Mouse (Mus musculus) hindbrain, embryonic 15.5 days (tissue): ENCODE data around the gene Cox6b2. TPM values are rescaled to one million over a fixed set of nuclear protein-coding genes. Genes with fewer than 3 reads are reported as not detected.

Experiments used
- polyA plus RNA-seq: library from polyadenylated mRNA; unstranded; fragments of >200 nt; fragmentation: Nextera tagmentation; extraction: Ambion mirVana; gene quantifications from 2 replicates; pipeline ENCODE4 v1.2.1, GENCODE M21; 2015

Gene Cox6b2
- polyA plus RNA-seq, 1 experiment from 2014 or later = 28.1 TPM

Other genes starting within 250 kb of the Cox6b2 start
- gene Tnnt1, start 236.7 kb downstream of the Cox6b2 start, polyA plus RNA-seq = 4.0 and 4.6 TPM in 2 replicates
- gene Tnni3, start 228.9 kb downstream of the Cox6b2 start, polyA plus RNA-seq = 2.1 TPM in 2 replicates
- gene Dnaaf3, start 220.6 kb downstream of the Cox6b2 start, polyA plus RNA-seq = 2.8 and 3.6 TPM in 2 replicates
- 99.6 and 117 TPM in 2 replicates for gene Syt5, start 205.6 kb downstream of the Cox6b2 start, polyA plus RNA-seq
- gene Ptprh, start 149.1 kb downstream of the Cox6b2 start, polyA plus RNA-seq = 1.2 and 1.3 TPM in 2 replicates
- gene Tmem86b, start 121.7 kb downstream of the Cox6b2 start, polyA plus RNA-seq = 2.3 and 2.5 TPM in 2 replicates
- gene Ppp6r1, start 94.1 kb downstream of the Cox6b2 start, polyA plus RNA-seq = 10.0 and 10.2 TPM in 2 replicates
- 168 and 171 TPM in 2 replicates for gene Hspbp1, start 68.0 kb downstream of the Cox6b2 start, polyA plus RNA-seq
- 7.1 and 8.7 TPM in 2 replicates for gene Brsk1, start 62.5 kb downstream of the Cox6b2 start, polyA plus RNA-seq
- gene Tmem150b, start 27.8 kb downstream of the Cox6b2 start, polyA plus RNA-seq = 0.12 and 0.27 TPM in 2 replicates
- 57.4 and 61.8 TPM in 2 replicates for gene Kmt5c, start 13.0 kb downstream of the Cox6b2 start, polyA plus RNA-seq
- not detected in 2 replicates for gene Fam71e2, start 18.2 kb upstream of the Cox6b2 start, polyA plus RNA-seq
- gene Il11, start 29.8 kb upstream of the Cox6b2 start, polyA plus RNA-seq = 0.87 and 1.1 TPM in 2 replicates
- gene Tmem190, start 29.8 kb upstream of the Cox6b2 start, polyA plus RNA-seq = not detected in 2 replicates
- 5.9 and 6.3 TPM in 2 replicates for gene Tmem238, start 36.6 kb upstream of the Cox6b2 start, polyA plus RNA-seq
- gene Rpl28, start 39.8 kb upstream of the Cox6b2 start, polyA plus RNA-seq = 212 and 228 TPM in 2 replicates
- gene Ube2s, start 59.5 kb upstream of the Cox6b2 start, polyA plus RNA-seq = 269 and 295 TPM in 2 replicates
- gene Shisa7, start 91.6 kb upstream of the Cox6b2 start, polyA plus RNA-seq = 10.8 and 12.8 TPM in 2 replicates
- gene Isoc2b, start 117.2 kb upstream of the Cox6b2 start, polyA plus RNA-seq = 3.2 and 4.1 TPM in 2 replicates
- gene Isoc2a, start 124.1 kb upstream of the Cox6b2 start, polyA plus RNA-seq = 0.75 and 0.77 TPM in 2 replicates
- 0.45 and 0.47 TPM in 2 replicates for gene Gm36210, start 153.4 kb upstream of the Cox6b2 start, polyA plus RNA-seq
- gene Zfp628, start 162.1 kb upstream of the Cox6b2 start, polyA plus RNA-seq = 3.5 and 4.2 TPM in 2 replicates
- gene Nat14, start 168.9 kb upstream of the Cox6b2 start, polyA plus RNA-seq = 35.3 and 35.8 TPM in 2 replicates
- 1.2 and 1.3 TPM in 2 replicates for gene Ssc5d, start 172.7 kb upstream of the Cox6b2 start, polyA plus RNA-seq
- 0.12 and 0.18 TPM in 2 replicates for gene Sbk2, start 211.3 kb upstream of the Cox6b2 start, polyA plus RNA-seq
- gene Sbk3, start 218.1 kb upstream of the Cox6b2 start, polyA plus RNA-seq = 0.49 and 0.62 TPM in 2 replicates
- 60.3 and 66.8 TPM in 2 replicates for gene Zfp579, start 243.1 kb upstream of the Cox6b2 start, polyA plus RNA-seq